Mouse (Mus musculus): ENCODE results near the gene Gzmb.

GRCm38 (mm10) chr14:56240409-56240808 lies 21.7 kb downstream of the Gzmb start:
- no peak for TF ChIP-seq GATA1 (IDR thresholded peaks at IDR 0.05; ENCODE audit: borderline replicate concordance, low read length)
- TF ChIP-seq CTCF (IDR thresholded peaks at IDR 0.05; ENCODE audit: low read depth, low read length), result no peak
- no peak for TF ChIP-seq POLR2AphosphoS5 (IDR thresholded peaks at IDR 0.05; ENCODE audit: insufficient replicate concordance, low read depth, low read length)
- TF ChIP-seq GATA2 (IDR thresholded peaks at IDR 0.05; ENCODE audit: borderline replicate concordance, low read depth, low read length), result no peak
- TF ChIP-seq TAL1 (conservative IDR thresholded peaks at IDR 0.05; ENCODE audit: low read depth, low read length), result no peak
